Comparison of ENCODE assay signal across 33 mouse cellular contexts in the genomic region with DNA sequence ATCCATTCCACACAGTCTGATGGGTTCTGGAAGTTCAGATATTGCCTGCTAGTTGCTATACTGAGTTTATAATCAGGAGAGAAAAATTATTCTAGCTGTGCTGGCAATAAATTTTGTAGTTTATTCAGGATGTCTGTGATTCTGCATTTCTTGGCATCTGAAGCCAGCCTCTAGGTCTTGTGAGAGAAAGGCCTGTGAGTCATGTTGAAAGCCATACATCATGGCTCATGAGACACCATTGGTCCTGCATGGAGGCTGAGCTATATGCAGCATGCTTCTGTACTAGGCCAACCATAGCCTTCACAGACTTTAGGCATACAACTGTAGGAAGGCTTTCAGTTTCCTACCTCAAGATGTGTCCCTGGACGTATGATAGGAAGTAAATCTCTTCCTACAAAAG.
"Had no signal": no experiment of that assay in that cellular context is flagged by ENCODE, and none has a peak within 500 bp of the region (broad histone marks: within the 10 kb centered on the region; RNA-seq: fewer than 3 reads in every experiment).

No protein-coding gene starts in this region.

- H3K4me3 ChIP-seq: heart, embryonic 10.5 days; heart, embryonic 12.5 days; heart, embryonic 13.5 days; heart, embryonic 15.5 days; hindbrain, embryonic 10.5 days; hindbrain, embryonic 12.5 days; hindbrain, embryonic 13.5 days; hindbrain, embryonic 15.5 days; intestine, embryonic 15.5 days; layer of hippocampus, adult 2 months; left cerebral cortex, adult 2 months had no signal

- DNase-seq: heart, postnatal 10 days; heart, postnatal 14 days; heart, postnatal 36 days; heart, postnatal 4 days; kidney, adult 11 months; kidney, adult 18-20 months; kidney, adult 2 months; kidney, adult 8-10 months; kidney, adult 9 months; kidney, postnatal 10 days; kidney, postnatal 14 days; kidney, postnatal 25 days; kidney, postnatal 36 days; kidney, postnatal 4 days had no signal

- H3K9me3 ChIP-seq: heart, embryonic 10.5 days; heart, embryonic 12.5 days; heart, embryonic 13.5 days; heart, embryonic 15.5 days; hindbrain, embryonic 10.5 days; hindbrain, embryonic 12.5 days; hindbrain, embryonic 13.5 days; hindbrain, embryonic 15.5 days; intestine, embryonic 15.5 days had no signal

- H3K36me3 ChIP-seq: heart, embryonic 10.5 days; heart, embryonic 12.5 days; heart, embryonic 13.5 days; heart, embryonic 15.5 days; hindbrain, embryonic 10.5 days; hindbrain, embryonic 12.5 days; hindbrain, embryonic 13.5 days; hindbrain, embryonic 15.5 days; intestine, embryonic 15.5 days had no signal

- H3K27ac ChIP-seq: heart, embryonic 10.5 days; heart, embryonic 13.5 days; heart, embryonic 15.5 days; hindbrain, embryonic 10.5 days; hindbrain, embryonic 12.5 days; hindbrain, embryonic 13.5 days; hindbrain, embryonic 14.5 days; hindbrain, embryonic 15.5 days; hindbrain, postnatal 0 days; intestine, embryonic 15.5 days; kidney, postnatal 0 days; layer of hippocampus, adult 2 months; left cerebral cortex, adult 2 months had no signal

- H3K4me2 ChIP-seq: heart, embryonic 11.5 days; heart, embryonic 12.5 days; heart, embryonic 13.5 days; heart, embryonic 15.5 days; hindbrain, embryonic 12.5 days; hindbrain, embryonic 13.5 days; hindbrain, embryonic 14.5 days; hindbrain, embryonic 15.5 days; intestine, embryonic 15.5 days had no signal

- H3K27me3 ChIP-seq: heart, embryonic 12.5 days; heart, embryonic 13.5 days; heart, embryonic 15.5 days; hindbrain, embryonic 12.5 days; hindbrain, embryonic 13.5 days; hindbrain, embryonic 15.5 days; intestine, embryonic 15.5 days had no signal

- H3K9ac ChIP-seq: heart, embryonic 12.5 days; heart, embryonic 13.5 days; heart, embryonic 15.5 days; hindbrain, embryonic 12.5 days; hindbrain, embryonic 13.5 days; hindbrain, embryonic 14.5 days; hindbrain, embryonic 15.5 days; intestine, embryonic 15.5 days had no signal

- ATAC-seq: hindbrain, embryonic 16.5 days; hindbrain, postnatal 0 days; inflammation-experienced regulatory T-cells, adult 6 months; intestine, embryonic 15.5 days; intestine, embryonic 16.5 days; intestine, postnatal 0 days had no signal

- H3K4me1 ChIP-seq: heart, embryonic 10.5 days; heart, embryonic 12.5 days; heart, embryonic 13.5 days; heart, embryonic 15.5 days; hindbrain, embryonic 10.5 days; hindbrain, embryonic 12.5 days; hindbrain, embryonic 13.5 days; hindbrain, embryonic 15.5 days; intestine, embryonic 15.5 days had no signal
